Mouse (Mus musculus) C2C12 (cell line): Measurements from ENCODE around the gene Trim24. TPM values are rescaled to one million over a fixed set of nuclear protein-coding genes. Genes with fewer than 3 reads are reported as not detected.
"Not testable (repeated sequence)": the region's sequence is repeated elsewhere in the genome, so short reads cannot be mapped to it uniquely, and the experiment has no call there.

Source experiments
- H3K27me3 ChIP-seq: one replicate; pipeline ENCODE4 v1.6.1; 2011; ENCODE audit not compliant: control insufficient read depth, insufficient read depth, insufficient read length
- H3K36me3 ChIP-seq: one replicate; pipeline ENCODE4 v1.6.1; 2011; ENCODE audit not compliant: control insufficient read depth, insufficient read depth
- H3K4me3 ChIP-seq: one replicate; pipeline ENCODE4 v1.5.1; 2011; ENCODE audit warnings: mild to moderate bottlenecking, control low read depth; ENCODE audit not compliant: poor library complexity, insufficient read depth, severe bottlenecking
- H3K79me2 ChIP-seq: one replicate; pipeline ENCODE4 v1.6.1; 2011; ENCODE audit not compliant: control insufficient read depth, insufficient read depth
- H3K79me3 ChIP-seq: one replicate; pipeline ENCODE4 v1.6.1; 2011; ENCODE audit warnings: low read depth, control low read depth
- H3ac ChIP-seq: one replicate; pipeline ENCODE3; 2011; ENCODE audit warnings: low read depth; ENCODE audit not compliant: control insufficient read depth, insufficient read length
- CEBPB ChIP-seq: IDR thresholded peaks from one replicate; pipeline ENCODE4 v1.6.1; 2011; ENCODE audit warnings: low read depth, mild to moderate bottlenecking, control low read depth, moderate library complexity
- CTCF ChIP-seq: IDR thresholded peaks from one replicate; pipeline ENCODE4 v1.5.1; 2011; ENCODE audit not compliant: control insufficient read depth, insufficient read depth, insufficient read length
- FOSL1 ChIP-seq: IDR thresholded peaks from one replicate; pipeline ENCODE4 v1.8.0; 2011; ENCODE audit warnings: mild to moderate bottlenecking, low read length; ENCODE audit not compliant: poor library complexity, insufficient read depth, severe bottlenecking
- MAX ChIP-seq: IDR thresholded peaks from one replicate; pipeline ENCODE4 v1.6.1; 2011; ENCODE audit warnings: mild to moderate bottlenecking, control low read depth
- MYOD1 ChIP-seq: IDR thresholded peaks from one replicate; pipeline ENCODE4 v1.6.1; 2011; ENCODE audit warnings: low read depth; ENCODE audit not compliant: control insufficient read depth, insufficient read length
- MYOG ChIP-seq: IDR thresholded peaks from one replicate; pipeline ENCODE4 v1.6.1; 2011; ENCODE audit not compliant: control insufficient read depth, insufficient read length; ENCODE audit errors: extremely low read depth
- USF1 ChIP-seq: IDR thresholded peaks from one replicate; pipeline ENCODE4 v1.6.1; 2011; ENCODE audit warnings: low read depth, mild to moderate bottlenecking, control low read depth, moderate library complexity
- polyA plus RNA-seq: library from polyadenylated mRNA; unstranded; fragments of >200 nt; fragmentation: generic; extraction: Trizol; gene quantifications from one replicate; pipeline ENCODE4 v1.2.1, GENCODE M21; 2012; ENCODE audit warnings: missing spikeins

The Trim24 gene
- polyA plus RNA-seq, 1 experiment = 7.1 TPM

- peak; percentile 6 for TF ChIP-seq MYOD1
- H3ac ChIP-seq, H3K79me2 ChIP-seq, H3K79me3 ChIP-seq, H3K4me3 ChIP-seq, H3K27me3 ChIP-seq, H3K36me3 ChIP-seq: not testable (repeated sequence)
Observed at GRCm38 (mm10) chr6:37847531-37847930, 23.1 kb upstream of the Trim24 start.

- H3K79me2 ChIP-seq = no peaks in the 10 kb centered on the region
- TF ChIP-seq CTCF (no peak), CEBPB (no peak), MYOD1 (no peak), MAX (no peak), USF1 (no peak), FOSL1 (no peak), MYOG (no peak)
- H3K79me3 ChIP-seq = no peaks in the 10 kb centered on the region
Observed at GRCm38 (mm10) chr6:37851352-37851751, 19.3 kb upstream of the Trim24 start.

GRCm38 (mm10) chr6:37853289-37853688, 17.3 kb upstream of the Trim24 start:
- TF ChIP-seq FOSL1 (no peak), CEBPB (no peak), MYOD1 (no peak), MAX (no peak), USF1 (no peak), MYOG (no peak), CTCF (no peak)
- Histone ChIP-seq H3K79me2 (no peaks in the 10 kb centered on the region), H3K27me3 (no peaks in the 10 kb centered on the region), H3K79me3 (no peaks in the 10 kb centered on the region), H3K4me3 (no peak overlapping the region), H3ac (no peak overlapping the region), H3K36me3 (no peaks in the 10 kb centered on the region)

More at GRCm38 (mm10) chr6:37851352-37851751, 19.3 kb upstream of the Trim24 start:
- H3ac ChIP-seq = no peak overlapping the region
- no peaks in the 10 kb centered on the region for H3K36me3 ChIP-seq
- H3K4me3 ChIP-seq = no peak overlapping the region
- no peaks in the 10 kb centered on the region for H3K27me3 ChIP-seq

- Histone ChIP-seq H3ac (no peak overlapping the region), H3K27me3 (no peaks in the 10 kb centered on the region), H3K4me3 (no peak overlapping the region), H3K79me2 (no peaks in the 10 kb centered on the region), H3K79me3 (no peaks in the 10 kb centered on the region), H3K36me3 (no peaks in the 10 kb centered on the region)
- no peak for TF ChIP-seq MYOG
- no peak for TF ChIP-seq MYOD1
- no peak for TF ChIP-seq FOSL1
- no peak for TF ChIP-seq MAX
- TF ChIP-seq CTCF = no peak
- no peak for TF ChIP-seq USF1
- TF ChIP-seq CEBPB = no peak
Observed at GRCm38 (mm10) chr6:37855384-37855783, 15.2 kb upstream of the Trim24 start.

- H3K36me3 ChIP-seq, H3K79me2 ChIP-seq, H3K79me3 ChIP-seq, H3K4me3 ChIP-seq, H3K27me3 ChIP-seq, H3ac ChIP-seq: not testable (repeated sequence)
Observed at GRCm38 (mm10) chr6:37856300-37856699, 14.3 kb upstream of the Trim24 start.

- Histone ChIP-seq H3ac (no peak overlapping the region), H3K4me3 (no peak overlapping the region), H3K79me2 (no peaks in the 10 kb centered on the region), H3K36me3 (no peaks in the 10 kb centered on the region), H3K27me3 (no peaks in the 10 kb centered on the region), H3K79me3 (no peaks in the 10 kb centered on the region)
- TF ChIP-seq FOSL1 = no peak
- TF ChIP-seq CEBPB = no peak
Observed at GRCm38 (mm10) chr6:37857196-37857874, 13.3 kb upstream of the Trim24 start.

- no peaks in the 10 kb centered on the region for H3K36me3 ChIP-seq
- no peaks in the 10 kb centered on the region for H3K27me3 ChIP-seq
- H3K4me3 ChIP-seq = no peak overlapping the region
- no peaks in the 10 kb centered on the region for H3K79me3 ChIP-seq
- TF ChIP-seq FOSL1 (no peak), MYOG (no peak), CTCF (no peak), MAX (no peak), MYOD1 (no peak), CEBPB (no peak), USF1 (no peak)
- no peaks in the 10 kb centered on the region for H3K79me2 ChIP-seq
- no peak overlapping the region for H3ac ChIP-seq
Observed at GRCm38 (mm10) chr6:37858126-37858525, 12.5 kb upstream of the Trim24 start.
